Mouse (Mus musculus) midbrain, embryonic 15.5 days (tissue): ENCODE results near the gene Psg22. TPM values are rescaled to one million over a fixed set of nuclear protein-coding genes. Genes with fewer than 3 reads are reported as not detected.
"Not testable (repeated sequence)": the region's sequence is repeated elsewhere in the genome, so short reads cannot be mapped to it uniquely, and the experiment has no call there.

Experiments
- ATAC-seq: fragments of 200-750 bp; cut with Nextera tagmentation; replicated peaks from 2 replicates; pipeline ENCODE4 v1.8.0; 2017; ENCODE audit warnings: moderate TSS enrichment
- H3K27ac ChIP-seq: fragments of 300-500 bp; sonication (generic); 2 replicates; pipeline ENCODE4 v1.5.1; 2015; ENCODE audit warnings: mild to moderate bottlenecking, inconsistent platforms
- H3K27me3 ChIP-seq: fragments of 300-500 bp; sonication (generic); replicated peaks from 2 replicates; pipeline ENCODE4 v1.6.1; 2015; ENCODE audit warnings: inconsistent platforms
- H3K36me3 ChIP-seq: fragments of 300-500 bp; sonication (generic); replicated peaks from 2 replicates; pipeline ENCODE4 v1.6.1; 2015; ENCODE audit warnings: inconsistent platforms
- H3K4me1 ChIP-seq: fragments of 300-500 bp; sonication (generic); 2 replicates; pipeline ENCODE4 v1.6.1; 2015; ENCODE audit warnings: inconsistent platforms
- H3K4me2 ChIP-seq: fragments of 300-500 bp; sonication (generic); 2 replicates; pipeline ENCODE4 v1.6.1; 2015; ENCODE audit warnings: inconsistent platforms, mild to moderate bottlenecking, moderate library complexity
- H3K4me3 ChIP-seq: fragments of 300-500 bp; sonication (generic); 2 replicates; pipeline ENCODE4 v1.5.1; 2015; ENCODE audit warnings: mild to moderate bottlenecking, inconsistent platforms
- H3K9ac ChIP-seq: fragments of 300-500 bp; sonication (generic); 2 replicates; pipeline ENCODE4 v1.6.1; 2015; ENCODE audit warnings: mild to moderate bottlenecking, inconsistent platforms
- H3K9me3 ChIP-seq: fragments of 300-500 bp; sonication (generic); 2 replicates; pipeline ENCODE4 v1.6.1; 2016; ENCODE audit warnings: inconsistent platforms
- WGBS: fragments of 180-500 bp; shearing (Covaris S2); methylation state at CpG from one replicate; pipeline ENCODE4 v1.1.7; 2015; ENCODE audit warnings: mixed read lengths; 5-methylcytosine and 5-hydroxymethylcytosine counted together
- polyA plus RNA-seq: library from polyadenylated mRNA; unstranded; fragments of >200 nt; fragmentation: Nextera tagmentation; extraction: Ambion mirVana; gene quantifications from 2 replicates; pipeline ENCODE4 v1.2.1, GENCODE M21; 2015

Gene Psg22
- not detected in 2 replicates for polyA plus RNA-seq

DNA sequence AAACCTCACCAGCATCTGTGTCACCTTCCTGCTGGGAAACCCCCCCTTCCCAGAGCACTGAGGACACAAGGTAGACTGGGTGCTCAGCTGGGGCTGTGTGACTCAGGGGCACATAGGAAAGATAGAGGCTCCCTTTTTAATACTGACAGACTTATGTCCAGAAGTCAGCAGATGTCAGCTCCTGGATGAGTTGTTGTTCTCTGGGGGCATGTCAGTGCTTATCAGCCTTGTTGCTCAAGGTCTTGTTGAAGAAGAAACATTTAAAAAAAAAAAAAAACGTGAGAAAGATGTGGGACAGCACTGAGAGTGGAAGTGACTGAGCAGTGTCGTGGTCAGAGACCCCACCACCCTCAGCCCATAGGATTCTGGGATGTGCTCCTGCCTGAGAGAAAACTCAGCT, at the start of gene Psg22:
Psg22 (plus strand) TSS at position 301 of the 400 bp plus-strand sequence.
- no peaks in the 10 kb centered on the region for H3K9me3 ChIP-seq
- H3K36me3 ChIP-seq: no peaks in the 10 kb centered on the region
- 51% methylated on average over 2 of the region's 2 CpGs for WGBS
- no peaks in the 10 kb centered on the region for H3K27me3 ChIP-seq
- no peak within 1 kb of the TSS for H3K9ac ChIP-seq
- no peak within 1 kb of the TSS for H3K4me3 ChIP-seq
- H3K4me2 ChIP-seq: no peak within 1 kb of the TSS
- no peak for ATAC-seq
- no peaks in the 10 kb centered on the region for H3K4me1 ChIP-seq
- H3K27ac ChIP-seq: no peak within 1 kb of the TSS

DNA sequence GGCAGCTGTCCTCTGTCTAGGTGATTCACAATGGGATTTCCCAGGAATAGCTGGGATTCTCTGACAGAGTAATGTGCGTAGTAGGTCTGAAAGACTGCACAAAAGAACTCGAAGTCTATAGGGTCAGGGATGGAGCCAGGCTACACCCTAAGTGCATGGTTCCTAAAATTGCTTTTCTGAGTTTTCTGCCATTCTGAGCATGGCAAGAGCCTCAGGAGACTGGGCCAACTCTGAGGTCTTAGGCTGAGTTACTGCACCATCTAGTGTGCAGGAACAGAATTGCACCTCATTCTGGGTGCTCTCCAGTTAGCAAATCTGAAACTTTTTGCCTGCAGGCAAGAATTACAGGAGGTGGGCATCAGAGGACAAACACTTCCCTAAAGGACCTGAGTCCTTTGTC, 38.1 kb upstream of the Psg22 start:
- Histone ChIP-seq H3K27me3 (no peaks in the 10 kb centered on the region), H3K4me1 (no peaks in the 10 kb centered on the region), H3K9ac (no peak overlapping the region), H3K9me3 (no peaks in the 10 kb centered on the region), H3K4me2 (no peak overlapping the region), H3K4me3 (no peak overlapping the region), H3K36me3 (no peaks in the 10 kb centered on the region), H3K27ac (no peak overlapping the region)
- no peak for ATAC-seq
- 44% methylated on average over 2 of the region's 2 CpGs for WGBS

DNA sequence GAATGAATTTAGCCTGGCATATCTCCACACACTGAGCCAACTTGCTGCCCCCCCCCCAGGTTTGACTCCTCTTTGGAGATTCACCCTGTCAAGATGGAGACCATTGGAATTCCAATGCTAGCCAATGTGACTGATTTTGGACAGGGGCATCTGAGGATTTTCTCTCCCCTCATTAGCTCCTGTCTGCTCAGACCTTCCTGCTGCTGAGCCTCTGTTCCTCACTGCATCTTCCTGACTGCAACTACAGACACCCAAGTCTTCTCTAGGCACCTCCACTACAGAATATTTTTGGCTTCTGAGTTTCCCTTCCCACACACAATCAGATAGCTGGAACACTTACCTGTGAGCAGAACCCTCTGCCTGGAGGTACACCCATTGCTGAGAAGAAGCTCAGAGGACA, 32.3 kb upstream of the Psg22 start:
- no peaks in the 10 kb centered on the region for H3K9me3 ChIP-seq
- no peaks in the 10 kb centered on the region for H3K36me3 ChIP-seq
- no peaks in the 10 kb centered on the region for H3K4me1 ChIP-seq
- no peak overlapping the region for H3K4me3 ChIP-seq
- no peaks in the 10 kb centered on the region for H3K27me3 ChIP-seq
- ATAC-seq: no peak
- H3K9ac ChIP-seq: no peak overlapping the region
- H3K4me2 ChIP-seq: no peak overlapping the region
- no peak overlapping the region for H3K27ac ChIP-seq

- Histone ChIP-seq H3K27me3 (no peaks in the 10 kb centered on the region), H3K9me3 (no peaks in the 10 kb centered on the region), H3K27ac (no peak within 1 kb of the TSS), H3K36me3 (no peaks in the 10 kb centered on the region), H3K4me2 (no peak within 1 kb of the TSS), H3K4me1 (no peaks in the 10 kb centered on the region), H3K9ac (no peak within 1 kb of the TSS), H3K4me3 (no peak within 1 kb of the TSS)
- ATAC-seq: no peak
- WGBS: 66% methylated on average over 2 of the region's 2 CpGs
These were observed 31.8 kb upstream of the Psg22 start, which contains the start of gene Psg20 for GRCm38 (mm10) chr7:18686085-18686484. Psg20 (minus strand) TSS chr7:18686185.

DNA sequence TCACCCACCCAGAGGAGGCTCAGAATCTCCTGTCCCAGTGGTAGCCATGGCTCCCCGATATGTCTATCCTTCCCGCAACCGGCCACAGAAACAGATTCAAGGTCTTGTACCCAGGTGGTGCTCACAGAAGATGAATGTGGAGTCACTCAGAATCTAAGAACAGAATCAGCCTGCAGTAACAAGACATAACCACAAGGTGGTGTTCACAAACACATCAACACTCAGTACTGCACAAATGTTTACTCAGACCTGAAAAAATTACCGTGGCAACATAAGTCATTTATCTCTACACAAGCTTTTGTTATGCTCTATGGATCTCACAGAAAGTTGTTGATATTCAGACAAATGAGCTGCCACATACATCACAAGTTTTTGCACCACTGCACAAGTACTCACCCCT, 7.6 kb upstream of the Psg22 start:
- not testable (repeated sequence) for H3K27ac ChIP-seq, H3K4me2 ChIP-seq, H3K9me3 ChIP-seq, H3K4me3 ChIP-seq, ATAC-seq, H3K27me3 ChIP-seq, H3K36me3 ChIP-seq, H3K9ac ChIP-seq, H3K4me1 ChIP-seq
- 77% methylated on average over 4 of the region's 4 CpGs for WGBS

GRCm38 (mm10) chr7:18710846-18711245, 7.0 kb upstream of the Psg22 start:
- no peaks in the 10 kb centered on the region for H3K27me3 ChIP-seq
- no peak overlapping the region for H3K27ac ChIP-seq
- no peaks in the 10 kb centered on the region for H3K9me3 ChIP-seq
- H3K4me1 ChIP-seq: no peaks in the 10 kb centered on the region
- H3K4me3 ChIP-seq: no peak overlapping the region
- ATAC-seq: no peak
- H3K36me3 ChIP-seq: no peaks in the 10 kb centered on the region
- H3K4me2 ChIP-seq: no peak overlapping the region
- WGBS: 75% methylated on average over 1 of the region's 1 CpGs
- H3K9ac ChIP-seq: no peak overlapping the region

DNA sequence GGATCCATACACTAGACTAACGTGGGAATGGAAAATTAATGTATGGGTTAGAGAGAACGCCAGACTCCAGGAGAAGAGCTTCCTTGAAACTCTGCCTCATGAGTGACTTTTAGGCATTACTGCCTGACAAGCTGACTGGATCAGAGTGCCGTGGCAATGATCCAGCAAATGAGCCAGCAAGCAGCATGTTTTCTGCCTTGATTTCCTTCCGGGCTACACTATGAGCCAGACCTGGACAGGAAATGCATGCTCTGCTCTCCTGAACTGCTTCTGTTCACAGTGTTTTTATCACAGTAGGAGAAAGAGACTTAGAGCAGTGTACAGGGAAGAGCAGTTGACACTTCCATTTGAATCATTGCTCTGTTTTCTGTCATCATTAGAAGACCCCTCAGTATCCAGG, 2.3 kb upstream of the Psg22 start:
- Histone ChIP-seq H3K4me1 (no peaks in the 10 kb centered on the region), H3K27ac (no peak overlapping the region), H3K27me3 (no peaks in the 10 kb centered on the region), H3K4me3 (no peak overlapping the region), H3K9me3 (no peaks in the 10 kb centered on the region), H3K36me3 (no peaks in the 10 kb centered on the region), H3K9ac (no peak overlapping the region), H3K4me2 (no peak overlapping the region)
- ATAC-seq: no peak
- WGBS: 52% methylated on average over 4 of the region's 4 CpGs

- no peak overlapping the region for H3K27ac ChIP-seq
- no peak overlapping the region for H3K9ac ChIP-seq
- H3K4me3 ChIP-seq: no peak overlapping the region
- no peaks in the 10 kb centered on the region for H3K36me3 ChIP-seq
- WGBS: 85% methylated on average over 6 of the region's 6 CpGs
- no peaks in the 10 kb centered on the region for H3K4me1 ChIP-seq
- no peaks in the 10 kb centered on the region for H3K9me3 ChIP-seq
- H3K4me2 ChIP-seq: no peak overlapping the region
- H3K27me3 ChIP-seq: no peaks in the 10 kb centered on the region
- ATAC-seq: no peak
These were observed 6.1 kb downstream of the Psg22 start for GRCm38 (mm10) chr7:18724001-18724400.

- H3K9ac ChIP-seq, H3K27me3 ChIP-seq, ATAC-seq, H3K4me2 ChIP-seq, H3K36me3 ChIP-seq, H3K27ac ChIP-seq, H3K9me3 ChIP-seq, H3K4me1 ChIP-seq, H3K4me3 ChIP-seq: not testable (repeated sequence)
These were observed 8.0 kb downstream of the Psg22 start for GRCm38 (mm10) chr7:18725931-18726330.

DNA sequence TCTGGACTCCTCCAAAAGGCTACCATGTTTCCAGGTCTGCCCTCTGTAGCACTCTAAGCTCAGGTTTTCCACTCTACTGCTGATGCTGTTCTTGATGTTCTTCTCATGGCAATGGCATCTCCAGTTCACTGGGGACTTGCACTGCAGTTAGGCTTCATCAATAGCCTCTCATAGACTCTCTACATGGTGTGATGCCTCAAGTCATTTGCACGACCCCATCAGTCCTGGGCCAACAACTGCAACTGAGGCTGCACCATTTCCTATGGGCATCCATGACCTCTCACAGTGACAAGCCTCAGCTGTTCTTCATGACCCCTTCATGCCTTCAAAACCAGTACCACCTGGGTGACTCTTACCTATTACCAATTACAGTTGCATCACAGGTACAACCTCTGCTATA, 10.5 kb downstream of the Psg22 start:
- Histone ChIP-seq H3K36me3 (no peaks in the 10 kb centered on the region), H3K27me3 (no peaks in the 10 kb centered on the region), H3K4me3 (no peak overlapping the region), H3K4me1 (no peaks in the 10 kb centered on the region), H3K27ac (no peak overlapping the region), H3K4me2 (no peak overlapping the region), H3K9me3 (no peaks in the 10 kb centered on the region), H3K9ac (no peak overlapping the region)
- ATAC-seq: no peak
- WGBS: 84% methylated on average over 1 of the region's 1 CpGs

DNA sequence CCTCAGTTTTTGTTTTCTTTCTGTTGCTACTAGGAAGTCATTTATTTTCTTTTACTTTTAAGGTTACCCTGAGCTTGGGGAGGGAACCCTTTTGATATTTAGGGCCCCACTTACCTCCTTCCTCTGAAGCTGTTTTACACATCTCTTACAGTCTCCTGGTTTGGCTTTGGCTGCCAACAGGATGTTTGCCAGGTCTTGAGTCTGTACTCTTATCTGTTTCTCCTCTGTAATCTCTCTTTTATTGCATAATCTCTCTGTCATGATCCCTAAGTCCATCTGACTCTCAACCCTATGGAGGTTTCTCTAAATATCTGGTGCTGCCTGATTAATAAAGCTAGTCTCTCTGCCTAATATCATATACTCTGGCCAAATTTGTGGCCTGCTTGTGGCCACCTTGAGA, 15.2 kb downstream of the Psg22 start:
- Histone ChIP-seq H3K9ac (no peak overlapping the region), H3K9me3 (no peaks in the 10 kb centered on the region), H3K4me1 (no peaks in the 10 kb centered on the region), H3K4me2 (no peak overlapping the region), H3K36me3 (no peaks in the 10 kb centered on the region), H3K27ac (no peak overlapping the region), H3K27me3 (no peaks in the 10 kb centered on the region), H3K4me3 (no peak overlapping the region)
- ATAC-seq: no peak

DNA sequence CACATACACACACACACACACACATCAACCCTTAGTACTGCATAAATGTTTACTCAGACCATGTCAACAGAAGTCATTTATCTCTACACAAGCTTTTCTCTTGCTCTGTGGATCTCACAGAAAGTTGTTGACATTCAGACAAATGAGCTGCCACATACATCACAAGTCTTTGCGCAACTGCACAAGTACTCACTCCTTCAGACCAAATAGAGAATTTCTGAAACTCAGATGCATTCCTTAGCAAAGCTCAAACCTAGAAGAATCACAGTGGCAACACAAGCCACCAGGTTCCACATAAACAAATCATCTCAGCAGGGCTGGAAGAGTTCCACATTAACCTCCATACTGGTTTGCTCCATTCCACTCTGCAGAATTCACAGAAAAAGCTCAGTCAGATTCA, 16.6 kb downstream of the Psg22 start:
- no peaks in the 10 kb centered on the region for H3K36me3 ChIP-seq
- H3K27ac ChIP-seq: no peak overlapping the region
- no peaks in the 10 kb centered on the region for H3K27me3 ChIP-seq
- no peaks in the 10 kb centered on the region for H3K9me3 ChIP-seq
- no peak for ATAC-seq
- no peak overlapping the region for H3K9ac ChIP-seq
- no peaks in the 10 kb centered on the region for H3K4me1 ChIP-seq
- H3K4me3 ChIP-seq: no peak overlapping the region
- H3K4me2 ChIP-seq: no peak overlapping the region
- 90% methylated on average over 1 of the region's 1 CpGs for WGBS

- Histone ChIP-seq H3K4me2 (peak overlapping the region; percentile 45), H3K27ac (peak overlapping the region; percentile 57), H3K27me3 (peaks cover 7% of the 10 kb centered on the region), H3K9me3 (no peaks in the 10 kb centered on the region), H3K4me1 (peaks cover 3% of the 10 kb centered on the region; the same call in 1 of the 2 replicates), H3K9ac (peak overlapping the region; percentile 7; the same call in 1 of the 2 replicates), H3K4me3 (peak overlapping the region; percentile 35), H3K36me3 (no peaks in the 10 kb centered on the region)
- 7% methylated on average over 20 of the region's 20 CpGs for WGBS
- ATAC-seq: peak; percentile 66; the same call in 1 of the 2 replicates
These were observed 28.4 kb downstream of the Psg22 start for GRCm38 (mm10) chr7:18746189-18746860.
